Mouse (Mus musculus) layer of hippocampus, adult 18-20 months (tissue): ENCODE results near the gene Spata31d1b. TPM values are rescaled to one million over a fixed set of nuclear protein-coding genes. Genes with fewer than 3 reads are reported as not detected.

Experiments
- DNase-seq, 2 experiments: peaks; one replicate each; pipeline ENCODE4 v3.0.0; 2022; ENCODE audit warnings: low spot score in 2 of 2
- total RNA-seq, 2 experiments: library from RNA; stranded (reverse); gene quantifications; 2 replicates each; pipeline ENCODE4 v1.2.3; 2021

The Spata31d1b gene
- total RNA-seq, 2 experiments from 2014 or later, result not detected

DNA sequence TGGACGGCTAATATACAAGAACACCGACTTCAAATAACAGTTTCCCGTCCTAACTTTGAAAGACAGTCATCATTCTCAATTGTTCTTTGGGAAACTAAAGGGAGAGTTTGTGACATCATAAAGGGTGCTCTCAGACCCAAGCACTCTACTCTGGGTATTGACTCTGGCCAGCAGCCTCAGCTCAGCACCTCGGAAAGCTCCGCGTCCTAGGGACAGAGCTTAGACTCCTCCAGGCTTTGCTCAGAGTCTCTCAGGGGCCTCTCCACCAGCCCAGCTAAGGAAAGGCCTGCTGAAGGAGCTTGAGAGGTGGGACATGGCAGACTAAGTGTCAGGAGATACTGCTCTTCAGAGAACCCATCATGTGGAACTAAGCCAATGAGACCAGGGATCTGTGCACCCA, 34.1 kb downstream of the Spata31d1b start:
- DNase-seq, result no peak

DNA sequence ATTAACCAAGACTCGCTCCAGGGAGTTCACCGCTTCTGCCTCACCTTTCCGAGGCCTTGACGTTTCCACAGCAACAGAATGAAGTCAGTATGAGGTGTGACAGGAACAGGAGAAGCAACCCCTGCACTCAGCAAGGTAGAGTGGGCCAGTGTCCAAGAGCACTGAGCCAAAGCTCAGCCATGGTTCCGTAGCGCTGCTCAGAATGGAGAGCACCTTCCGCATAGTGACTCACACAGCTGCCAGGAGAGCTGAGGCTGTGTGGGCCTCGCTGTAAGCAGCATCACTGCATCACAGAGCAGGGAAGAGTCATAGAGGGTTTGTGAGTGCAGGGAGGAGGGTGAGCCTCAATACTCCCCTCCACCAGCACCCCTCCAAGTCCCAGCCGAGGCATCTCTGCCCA, 34.6 kb downstream of the Spata31d1b start, which contains the start of gene 1700014D04Rik:
Gene 1700014D04Rik, minus strand, starts transcription at position 42 of the 400 bp plus-strand sequence.
- DNase-seq, result peak in 1 of 2 experiments; percentile 35

DNA sequence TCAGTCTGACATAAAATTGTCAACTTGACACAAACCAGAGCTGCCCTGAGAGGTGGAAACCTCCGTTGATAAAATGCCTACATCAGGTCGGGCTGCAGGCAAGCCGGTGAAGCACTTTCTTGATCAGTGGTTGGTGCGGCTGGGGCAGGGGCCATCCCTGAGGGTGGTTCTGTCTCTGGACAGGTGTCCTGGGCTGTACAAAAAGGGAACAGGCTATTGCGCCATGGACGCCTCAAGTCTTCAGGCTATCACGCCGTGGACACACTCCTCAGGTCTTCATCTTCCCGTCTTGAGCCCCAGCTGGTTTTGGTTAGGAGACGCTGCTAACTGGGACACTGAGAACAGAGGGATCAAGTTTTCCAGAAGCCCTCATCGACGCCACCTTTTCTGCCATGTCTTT, 38.2 kb downstream of the Spata31d1b start:
- no peak for DNase-seq

DNA sequence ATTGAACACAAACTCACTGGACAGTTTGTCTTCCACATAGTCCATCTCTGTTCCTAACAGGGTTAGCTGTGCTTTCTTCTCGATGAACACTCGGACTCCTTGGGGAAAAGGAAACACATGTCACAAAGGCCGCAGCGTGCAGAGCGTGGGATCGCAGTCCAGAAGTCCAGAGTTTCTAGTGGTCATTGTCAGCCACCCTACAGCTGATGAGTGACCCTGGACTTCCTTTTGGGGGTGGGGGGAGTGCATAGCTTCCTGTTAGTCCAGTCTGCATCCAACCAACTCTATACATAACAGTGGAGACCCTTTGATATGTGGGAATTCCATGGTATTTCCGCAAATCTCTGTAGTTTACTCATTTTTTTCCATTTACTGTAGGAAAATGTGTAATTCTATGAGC, 44.8 kb downstream of the Spata31d1b start:
- DNase-seq, result no peak

GRCm38 (mm10) chr13:59762791-59763190, 50.7 kb downstream of the Spata31d1b start:
- no peak for DNase-seq

DNA sequence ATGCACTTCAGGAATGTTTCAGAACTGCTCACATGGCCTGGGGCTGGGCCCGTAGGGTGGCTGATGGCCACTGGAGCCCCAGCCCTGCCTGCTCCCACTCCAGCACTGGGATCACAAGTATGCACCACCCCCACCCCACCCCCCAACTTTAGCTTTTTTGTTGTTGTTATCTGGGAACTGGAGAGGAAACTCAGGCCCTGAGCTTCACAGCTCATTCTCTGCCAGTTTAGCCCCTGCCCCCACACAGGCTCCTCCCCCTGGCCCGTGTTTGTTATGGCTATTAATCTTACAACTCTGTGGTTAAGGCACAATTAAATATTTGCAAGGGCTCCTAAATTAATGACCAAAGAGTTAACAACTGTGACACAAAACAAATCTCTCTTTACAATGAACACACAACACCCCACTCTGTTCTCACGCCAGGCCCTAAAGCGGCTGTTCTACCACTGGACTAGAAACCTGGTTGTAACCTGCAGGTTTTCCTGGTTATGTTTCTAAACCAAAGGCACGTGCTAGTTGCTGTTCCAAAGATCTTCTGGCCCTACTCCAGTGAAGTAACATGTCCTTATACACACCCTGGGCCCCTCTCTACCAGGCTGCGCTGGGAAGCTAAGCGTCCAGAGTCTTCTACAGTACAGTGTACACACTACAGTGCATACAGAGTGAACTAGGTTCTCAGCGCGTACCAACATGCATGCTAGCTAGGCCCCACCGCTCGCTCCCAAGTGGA, 54.9 kb downstream of the Spata31d1b start:
- no peak for DNase-seq

GRCm38 (mm10) chr13:59768531-59768930, 56.4 kb downstream of the Spata31d1b start:
- no peak for DNase-seq

Other genes starting within 250 kb of the Spata31d1b start
- 100 to 1,000 TPM; 353 to 356 TPM for gene Agtpbp1, start 127.1 kb upstream of the Spata31d1b start, total RNA-seq
- 10 to 100 TPM; 85.7 to 90.3 TPM for gene Naa35, start 127.0 kb upstream of the Spata31d1b start, total RNA-seq
- gene Golm1, start 36.5 kb upstream of the Spata31d1b start, total RNA-seq, result 10 to 100 TPM; 63.2 to 71.2 TPM
- not detected for gene 4921517D22Rik, start 18.2 kb upstream of the Spata31d1b start, total RNA-seq
- gene Spata31d1a, start 2.0 kb upstream of the Spata31d1b start, total RNA-seq, result under 1 TPM; 0.53 to 0.57 TPM
- gene Spata31d1d, start 19.5 kb downstream of the Spata31d1b start, total RNA-seq, result not detected
- gene 1700014D04Rik, start 34.5 kb downstream of the Spata31d1b start, total RNA-seq, result under 1 TPM; 0.66 to 0.67 TPM
- gene Isca1, start 57.5 kb downstream of the Spata31d1b start, total RNA-seq, result 100 to 1,000 TPM; 151 to 155 TPM
- gene Gm49354, start 70.0 kb downstream of the Spata31d1b start, total RNA-seq, result not detected
- gene Tut7, start 110.9 kb downstream of the Spata31d1b start, total RNA-seq, result 10 to 100 TPM; 55.0 to 58.0 TPM